Mouse (Mus musculus): ENCODE measurements around the gene Spint5.

GRCm38 (mm10) chr2:164670261-164670660 lies 44.8 kb upstream of the Spint5 start:
- TF ChIP-seq POU5F1 (IDR thresholded peaks at IDR 0.05; ENCODE audit: borderline replicate concordance, low read length) (no peak), CTCF (conservative IDR thresholded peaks at IDR 0.05; ENCODE audit: low read length) (no peak), NANOG (IDR thresholded peaks at IDR 0.05; ENCODE audit: borderline replicate concordance, low read length) (no peak)
